Mouse (Mus musculus) spleen, adult 2 months (tissue): ENCODE data around the gene Rexo2.

ENCODE experiments used
- CTCF ChIP-seq: fragments of 200-500 bp; IDR thresholded peaks from 2 replicates; pipeline ENCODE4 v1.5.1; 2011; ENCODE audit warnings: mild to moderate bottlenecking, inconsistent platforms; ENCODE audit not compliant: insufficient read depth, insufficient read length, insufficient replicate concordance; ENCODE audit errors: extremely low read depth
- POLR2A ChIP-seq: fragments of 200-500 bp; IDR thresholded peaks from 2 replicates; pipeline ENCODE4 v1.6.1; 2011; ENCODE audit warnings: low read depth, low read length, inconsistent platforms

GRCm38 (mm10) chr9:48461545-48461944 is 18.9 kb downstream of the Rexo2 start:
- TF ChIP-seq CTCF (no peak), POLR2A (no peak)
